Mouse (Mus musculus) E14TG2a.4 (cell line): ENCODE results near the gene Ikzf3.

Experiments used
- CTCF ChIP-seq: conservative IDR thresholded peaks from 2 replicates; pipeline ENCODE4 v1.5.1; 2014; ENCODE audit warnings: low read length
- NANOG ChIP-seq: IDR thresholded peaks from 2 replicates; pipeline ENCODE4 v1.6.1; 2014; ENCODE audit warnings: borderline replicate concordance, low read length, mixed read lengths
- POU5F1 ChIP-seq: IDR thresholded peaks from 2 replicates; pipeline ENCODE4 v1.6.1; 2014; ENCODE audit warnings: low read length, borderline replicate concordance

GRCm38 (mm10) chr11:98497388-98498288 lies 48.2 kb downstream of the Ikzf3 start:
- TF ChIP-seq CTCF: no peak
- TF ChIP-seq POU5F1: no peak
- TF ChIP-seq NANOG: no peak
